Mouse (Mus musculus): ENCODE results near the gene Ezr.

DNA sequence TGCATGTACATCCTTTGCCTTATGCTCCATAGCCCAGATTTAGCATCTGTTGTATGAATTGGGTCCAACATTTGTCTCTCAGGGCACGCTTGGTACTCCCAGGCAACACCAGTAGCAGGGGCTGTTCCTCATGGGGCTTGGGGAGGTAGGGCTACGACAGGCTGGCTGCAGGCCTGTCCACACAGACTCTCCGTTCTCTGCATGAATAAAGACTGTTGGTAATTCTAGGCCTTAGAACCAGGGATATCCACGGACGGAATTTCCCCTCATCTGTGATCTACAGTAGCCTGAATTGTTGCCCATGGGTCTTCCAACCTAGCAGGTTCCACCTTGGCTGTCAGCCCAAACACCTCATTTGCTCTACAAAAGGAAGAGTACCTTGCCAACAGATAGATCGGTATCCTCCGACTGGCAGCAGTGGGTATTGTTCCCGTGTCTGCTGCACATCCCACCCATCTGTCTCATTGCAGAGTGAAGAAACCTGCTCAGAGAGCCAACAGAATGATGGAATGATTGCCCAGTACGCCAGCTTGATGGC lies 7.1 kb upstream of the Ezr start:
- TF ChIP-seq EP300 (IDR thresholded peaks at IDR 0.05) (no peak), CTCF (IDR thresholded peaks at IDR 0.05) (no peak)
